Mouse (Mus musculus) bone marrow macrophage, adult 2 months (primary cell): Measurements from ENCODE around the gene Hdac10.

Experiments
- CTCF ChIP-seq: IDR thresholded peaks from 2 replicates; pipeline ENCODE4 v1.5.1; 2012; ENCODE audit warnings: low read depth, mild to moderate bottlenecking, low read length, moderate library complexity
- POLR2A ChIP-seq: IDR thresholded peaks from 2 replicates; pipeline ENCODE4 v1.6.1; 2012; ENCODE audit warnings: mild to moderate bottlenecking, low read depth, low read length, borderline replicate concordance

DNA sequence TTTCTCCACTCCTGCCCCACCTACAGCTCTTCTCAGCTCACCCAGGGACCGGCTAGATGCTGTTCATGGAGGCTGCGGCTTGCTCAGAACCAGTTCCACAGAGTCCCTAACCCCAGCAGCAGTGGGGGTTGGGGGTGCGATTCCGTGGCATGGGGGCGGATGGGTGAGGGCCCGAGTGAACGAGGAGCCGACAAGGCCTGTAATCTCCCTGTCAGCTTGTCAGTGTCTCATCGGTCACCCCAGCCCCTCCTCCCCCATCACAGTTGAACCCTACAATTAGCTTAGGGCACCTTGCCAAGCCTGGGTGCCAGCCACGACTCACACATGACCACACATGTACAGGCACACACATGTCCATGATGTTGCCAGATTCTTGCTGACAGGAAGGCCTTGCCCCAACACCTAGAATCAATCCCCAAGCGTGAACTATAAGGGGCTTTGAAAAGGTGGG, 46.4 kb upstream of the Hdac10 start:
- no peak for TF ChIP-seq CTCF
- no peak for TF ChIP-seq POLR2A
